Mouse (Mus musculus) bone marrow, adult 2 months (tissue): ENCODE results near the gene Proser1.

Source experiments
- CTCF ChIP-seq: fragments of 200-500 bp; IDR thresholded peaks from 2 replicates; pipeline ENCODE4 v1.5.1; 2011; ENCODE audit warnings: low read length, control low read depth; ENCODE audit not compliant: control insufficient read depth, insufficient read depth
- POLR2A ChIP-seq: fragments of 200-500 bp; IDR thresholded peaks from 2 replicates; pipeline ENCODE4 v1.6.1; 2011; ENCODE audit warnings: low read depth, mild to moderate bottlenecking, control low read depth, low read length, borderline replicate concordance; ENCODE audit not compliant: control insufficient read depth

DNA sequence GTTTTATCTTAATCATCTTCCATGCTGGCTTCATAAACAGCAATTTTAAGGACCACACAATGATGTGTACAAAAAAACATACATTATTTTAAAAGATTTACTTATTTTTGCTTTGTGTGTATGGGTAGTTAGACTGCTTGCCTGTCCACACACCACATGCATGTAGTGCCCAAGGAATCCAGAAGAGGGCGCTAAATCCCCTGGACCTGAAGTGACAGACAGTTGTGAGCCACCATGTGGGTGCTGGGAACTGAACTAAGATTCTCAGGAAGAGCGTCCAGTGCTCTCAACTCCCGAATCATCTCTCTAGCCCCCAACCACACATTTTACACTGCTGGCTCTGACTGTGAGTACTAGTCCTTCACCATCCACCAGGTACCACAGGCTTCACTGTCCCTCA is 28.9 kb upstream of the Proser1 start:
- no peak for TF ChIP-seq POLR2A
- no peak for TF ChIP-seq CTCF
